In the genomic region with DNA sequence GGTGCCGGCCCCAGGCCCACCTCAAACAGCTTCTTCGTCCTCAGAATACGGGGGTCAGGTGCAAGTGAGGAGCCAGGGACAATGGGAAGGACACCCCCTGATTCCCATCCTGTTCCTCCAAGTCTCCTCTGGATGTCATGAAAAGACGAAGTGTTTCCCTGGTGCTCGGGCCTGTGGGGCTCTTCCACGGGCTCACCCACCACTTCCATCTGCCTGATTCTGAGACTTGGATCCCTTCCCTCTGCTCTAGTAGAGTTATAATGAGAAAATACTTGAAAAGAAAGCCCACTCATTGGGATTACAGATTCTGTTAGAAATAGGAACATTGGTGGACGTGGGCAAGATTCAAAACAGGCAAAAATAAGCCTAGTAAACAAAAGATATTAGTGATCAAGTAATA, we compare ENCODE assay signal across 15 mouse cellular contexts. TPM values are rescaled to one million over a fixed set of nuclear protein-coding genes. Genes with fewer than 3 reads are reported as not detected.
DNase-seq lines count a peak whose midpoint lies in the region.
"Had no signal": no experiment of that assay in that cellular context is flagged by ENCODE, and none has a peak within 500 bp of the region (broad histone marks: within the 10 kb centered on the region; RNA-seq: fewer than 3 reads in every experiment).

No protein-coding gene starts in this region.

- DNase-seq in layer of hippocampus, adult 11-12 months (ENCODE audit: low spot score) = peak; percentile 47
- DNase-seq in layer of hippocampus, postnatal 25 days (ENCODE audit: extremely low spot score in 1 of 2, low spot score in 1 of 2) = no peak
- DNase-seq in right cerebral cortex, postnatal 10 days (ENCODE audit: low spot score in 2 of 2) = peak; percentile 59 to 70
- no peak for DNase-seq in right cerebral cortex, postnatal 4 days
- DNase-seq in layer of hippocampus, postnatal 14 days (ENCODE audit: low spot score in 2 of 2) = peak; percentile 14 to 58
- no peak for DNase-seq in cerebellum, adult 8-10 months
- no peak for DNase-seq in thymus, postnatal 36 days
- DNase-seq: gastrocnemius, postnatal 25 days had no signal

RNA-seq across cellular contexts. Expression of a gene that starts 12.0 kb away (rescaled TPM):
- total RNA-seq in layer of hippocampus, postnatal 25 days (2021) = not detected
- total RNA-seq in layer of hippocampus, postnatal 14 days (2021) = not detected
- total RNA-seq: adrenal gland, adult 18-20 months; CH12.LX; forebrain, postnatal 0 days; G1E; gastrocnemius, postnatal 25 days; heart, adult 18-20 months; heart, postnatal 14 days; layer of hippocampus, postnatal 10 days had no signal

RNA-seq across cellular contexts. Expression of a gene that starts 35.6 kb away (rescaled TPM):
- 10 to 100 TPM; 19.4 to 22.3 TPM for total RNA-seq in layer of hippocampus, postnatal 25 days (2021)
- 10 to 100 TPM; 21.2 to 22.7 TPM for total RNA-seq in layer of hippocampus, postnatal 14 days (2021)

RNA-seq across cellular contexts. Expression of a gene that starts 48.7 kb away (rescaled TPM):
- 1 to 10 TPM; 6.6 to 7.2 TPM for total RNA-seq in layer of hippocampus, postnatal 25 days (2021)
- total RNA-seq in layer of hippocampus, postnatal 14 days (2021) = 1 to 10 TPM; 4.6 to 6.2 TPM

Comparison
In these comparisons a context has a peak if more than half of its experiments do, and no peak if none do; other contexts are left out.
1. DNase-seq: peak in layer of hippocampus, adult 11-12 months (single experiment), right cerebral cortex, postnatal 10 days (2 of 2) and layer of hippocampus, postnatal 14 days (2 of 2); none in layer of hippocampus, postnatal 25 days (0 of 2), right cerebral cortex, postnatal 4 days (single experiment), cerebellum, adult 8-10 months (single experiment) and thymus, postnatal 36 days (0 of 2).